Mouse (Mus musculus) stomach, embryonic 14.5 days (tissue): ENCODE results near the gene Map7. TPM values are rescaled to one million over a fixed set of nuclear protein-coding genes. Genes with fewer than 3 reads are reported as not detected.

Experiments used
- ATAC-seq: fragments of 200-750 bp; cut with Nextera tagmentation; 2 replicates; pipeline ENCODE4 v1.8.0; 2017; ENCODE audit warnings: low read depth, moderate TSS enrichment; ENCODE audit not compliant: insufficient number of reproducible peaks, insufficient read depth, low FRiP score
- H3K27ac ChIP-seq: fragments of 300-500 bp; sonication (generic); 2 replicates; pipeline ENCODE4 v1.5.1; 2014; ENCODE audit warnings: mild to moderate bottlenecking, low read length, moderate library complexity, mixed read lengths
- H3K27me3 ChIP-seq: fragments of 300-500 bp; sonication (generic); 2 replicates; pipeline ENCODE4 v1.6.1; 2014; ENCODE audit warnings: low read length, control low read depth, mixed read lengths; ENCODE audit not compliant: control insufficient read depth, insufficient read depth
- H3K36me3 ChIP-seq: fragments of 300-500 bp; sonication (generic); 2 replicates; pipeline ENCODE4 v1.6.1; 2014; ENCODE audit warnings: mild to moderate bottlenecking, control low read depth, low read length, moderate library complexity, mixed read lengths; ENCODE audit not compliant: control insufficient read depth, insufficient read depth
- H3K4me1 ChIP-seq: fragments of 300-500 bp; sonication (generic); 2 replicates; pipeline ENCODE4 v1.6.1; 2014; ENCODE audit warnings: low read length, control low read depth, mixed read lengths; ENCODE audit not compliant: control insufficient read depth, insufficient read depth
- H3K4me2 ChIP-seq: fragments of 300-500 bp; sonication (generic); replicated peaks from 2 replicates; pipeline ENCODE4 v1.6.1; 2014; ENCODE audit warnings: low read depth, low read length, control low read depth
- H3K4me3 ChIP-seq: fragments of 300-500 bp; sonication (generic); 2 replicates; pipeline ENCODE4 v1.5.1; 2014; ENCODE audit warnings: low read depth, low read length, control low read depth
- H3K9ac ChIP-seq: fragments of 300-500 bp; sonication (generic); replicated peaks from 2 replicates; pipeline ENCODE4 v1.6.1; 2014; ENCODE audit warnings: low read depth, mild to moderate bottlenecking, control low read depth, low read length, moderate library complexity, mixed read lengths
- H3K9me3 ChIP-seq: fragments of 300-500 bp; sonication (generic); 2 replicates; pipeline ENCODE4 v1.6.1; 2016; ENCODE audit warnings: low read depth, low read length, control low read depth; ENCODE audit not compliant: control insufficient read depth
- WGBS: fragments of 180-500 bp; shearing (Covaris S2); extraction: QIAGEN DNeasy Blood & Tissue Kit; methylation state at CpG from one replicate; pipeline ENCODE4 v1.1.7; 2014; 5-methylcytosine and 5-hydroxymethylcytosine counted together
- polyA plus RNA-seq: library from polyadenylated mRNA; unstranded; fragments of >200 nt; fragmentation: Nextera tagmentation; extraction: Ambion mirVana; gene quantifications from 2 replicates; pipeline ENCODE4 v1.2.1, GENCODE M21; 2014

The Map7 gene
- polyA plus RNA-seq, 1 experiment from 2014 or later, result 12.0 TPM

GRCm38 (mm10) chr10:20201236-20201635 is 53.0 kb downstream of the Map7 start:
- Histone ChIP-seq H3K4me3 (no peak overlapping the region), H3K27me3 (no peaks in the 10 kb centered on the region), H3K36me3 (no peaks in the 10 kb centered on the region), H3K27ac (no peak overlapping the region), H3K9me3 (no peaks in the 10 kb centered on the region), H3K4me2 (no peak overlapping the region), H3K4me1 (no peaks in the 10 kb centered on the region), H3K9ac (no peak overlapping the region)
- WGBS, result 49% methylated on average over 3 of the region's 3 CpGs
- ATAC-seq, result no peak

DNA sequence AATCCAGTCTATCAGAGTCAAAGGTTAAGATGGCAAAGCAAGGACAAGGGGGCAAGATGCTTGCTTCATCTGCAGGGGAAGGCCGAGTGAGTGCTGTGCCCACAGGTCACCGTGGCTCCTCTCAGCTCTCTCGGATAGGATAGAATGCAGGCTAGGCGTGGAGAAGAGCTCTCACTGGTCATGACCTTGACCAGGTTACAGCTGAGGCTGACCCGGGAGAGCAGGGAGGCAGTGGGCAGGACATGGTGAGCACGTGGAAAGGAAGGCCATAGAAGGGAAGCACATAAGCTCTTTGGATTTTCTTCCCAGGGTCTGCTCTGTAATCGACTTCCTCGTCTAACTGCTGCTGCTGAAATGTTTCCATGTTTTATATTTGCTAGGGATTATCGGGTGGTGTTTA is 53.9 kb downstream of the Map7 start:
- Histone ChIP-seq H3K36me3 (no peaks in the 10 kb centered on the region), H3K4me2 (no peak overlapping the region), H3K4me3 (no peak overlapping the region), H3K27me3 (no peaks in the 10 kb centered on the region), H3K9ac (no peak overlapping the region), H3K4me1 (no peaks in the 10 kb centered on the region), H3K9me3 (no peaks in the 10 kb centered on the region), H3K27ac (no peak overlapping the region)
- 54% methylated on average over 9 of the region's 9 CpGs for WGBS
- no peak for ATAC-seq

DNA sequence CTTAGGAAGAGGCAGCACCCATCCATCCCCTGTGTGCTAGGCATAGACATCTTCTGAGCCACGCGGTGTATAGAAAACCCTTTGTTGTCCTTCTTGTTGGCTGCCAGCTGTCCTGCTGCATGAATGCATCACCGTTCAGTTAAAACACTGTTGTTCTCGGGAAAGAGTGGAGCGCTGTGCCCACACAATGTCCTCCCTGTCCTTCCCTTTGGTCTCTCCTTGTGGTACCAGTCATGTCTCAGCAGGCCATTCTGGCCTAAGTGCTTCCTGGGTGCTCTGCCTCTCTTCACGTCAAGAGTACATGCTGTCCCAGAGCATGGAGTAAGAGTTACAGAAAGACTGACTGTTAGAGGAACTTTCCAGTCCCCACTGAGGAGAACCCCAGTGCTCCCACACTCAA is 54.5 kb downstream of the Map7 start:
- 76% methylated on average over 6 of the region's 6 CpGs for WGBS
- Histone ChIP-seq H3K4me3 (no peak overlapping the region), H3K4me1 (no peaks in the 10 kb centered on the region), H3K27ac (no peak overlapping the region), H3K27me3 (no peaks in the 10 kb centered on the region), H3K36me3 (no peaks in the 10 kb centered on the region), H3K9ac (no peak overlapping the region), H3K4me2 (no peak overlapping the region), H3K9me3 (no peaks in the 10 kb centered on the region)
- ATAC-seq, result no peak

- Histone ChIP-seq H3K9ac (no peak overlapping the region), H3K4me3 (no peak overlapping the region), H3K27me3 (no peaks in the 10 kb centered on the region), H3K36me3 (no peaks in the 10 kb centered on the region), H3K4me2 (no peak overlapping the region), H3K4me1 (no peaks in the 10 kb centered on the region), H3K27ac (no peak overlapping the region), H3K9me3 (no peaks in the 10 kb centered on the region)
- ATAC-seq, result no peak
- 79% methylated on average over 6 of the region's 6 CpGs for WGBS
These were observed 55.2 kb downstream of the Map7 start for GRCm38 (mm10) chr10:20203502-20203901.

GRCm38 (mm10) chr10:20204696-20205431 is 56.6 kb downstream of the Map7 start:
- no peak overlapping the region for H3K4me3 ChIP-seq

GRCm38 (mm10) chr10:20206966-20207365 is 58.7 kb downstream of the Map7 start:
- H3K4me1 ChIP-seq, result no peaks in the 10 kb centered on the region
- WGBS, result 81% methylated on average over 7 of the region's 7 CpGs
- ATAC-seq, result no peak
- no peaks in the 10 kb centered on the region for H3K36me3 ChIP-seq
- no peak overlapping the region for H3K4me3 ChIP-seq
- H3K27me3 ChIP-seq, result no peaks in the 10 kb centered on the region
- no peak overlapping the region for H3K9ac ChIP-seq
- no peaks in the 10 kb centered on the region for H3K9me3 ChIP-seq
- no peak overlapping the region for H3K27ac ChIP-seq
- H3K4me2 ChIP-seq, result no peak overlapping the region

More at GRCm38 (mm10) chr10:20204696-20205431, 56.6 kb downstream of the Map7 start:
- H3K9ac ChIP-seq, result no peak overlapping the region
- no peaks in the 10 kb centered on the region for H3K27me3 ChIP-seq
- no peak overlapping the region for H3K27ac ChIP-seq
- no peaks in the 10 kb centered on the region for H3K36me3 ChIP-seq
- H3K4me2 ChIP-seq, result no peak overlapping the region
- no peaks in the 10 kb centered on the region for H3K9me3 ChIP-seq
- no peak for ATAC-seq
- H3K4me1 ChIP-seq, result no peaks in the 10 kb centered on the region
- WGBS, result 57% methylated on average over 20 of the region's 20 CpGs

GRCm38 (mm10) chr10:20209609-20210341 is 61.5 kb downstream of the Map7 start:
- no peaks in the 10 kb centered on the region for H3K4me1 ChIP-seq
- no peak overlapping the region for H3K4me3 ChIP-seq
- no peaks in the 10 kb centered on the region for H3K36me3 ChIP-seq
- no peak overlapping the region for H3K9ac ChIP-seq
- H3K9me3 ChIP-seq, result no peaks in the 10 kb centered on the region
- H3K27me3 ChIP-seq, result no peaks in the 10 kb centered on the region
- H3K4me2 ChIP-seq, result no peak overlapping the region
- WGBS, result 83% methylated on average over 5 of the region's 5 CpGs
- H3K27ac ChIP-seq, result no peak overlapping the region
- no peak for ATAC-seq

- Histone ChIP-seq H3K9me3 (no peaks in the 10 kb centered on the region), H3K9ac (no peak overlapping the region), H3K4me3 (no peak overlapping the region), H3K27ac (no peak overlapping the region), H3K27me3 (no peaks in the 10 kb centered on the region), H3K4me1 (no peaks in the 10 kb centered on the region), H3K4me2 (no peak overlapping the region), H3K36me3 (no peaks in the 10 kb centered on the region)
- 75% methylated on average over 4 of the region's 4 CpGs for WGBS
- ATAC-seq, result no peak
These were observed 66.1 kb downstream of the Map7 start for GRCm38 (mm10) chr10:20214418-20214817.
